Mouse (Mus musculus): ENCODE results near the gene Pou4f1.

DNA sequence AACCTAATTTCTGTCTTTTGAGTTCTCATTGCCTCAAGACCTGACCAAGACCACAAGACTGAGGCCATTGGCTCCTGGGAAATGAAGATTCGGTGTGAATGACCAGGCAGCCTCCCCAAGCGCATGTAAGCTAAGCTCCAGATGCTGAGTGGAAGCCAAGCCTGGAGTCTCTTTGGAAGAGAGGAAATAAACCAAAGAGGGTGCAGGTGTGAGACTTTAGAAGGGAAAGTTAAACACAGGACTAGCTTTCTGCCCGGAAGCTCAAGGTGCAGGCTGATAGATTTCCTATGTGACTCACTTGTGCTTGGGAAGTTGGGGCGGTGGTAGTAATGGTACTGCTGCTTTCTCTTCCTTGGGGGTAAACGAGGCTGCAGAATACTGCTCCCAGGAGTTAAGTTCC is 3.0 kb downstream of the Pou4f1 start:
- TF ChIP-seq CTCF (IDR thresholded peaks at IDR 0.05; ENCODE audit: control insufficient read depth, insufficient read depth, insufficient replicate concordance, low read depth, low read length) (no peak), POLR2A (IDR thresholded peaks at IDR 0.05; ENCODE audit: control insufficient read depth, low read depth, low read length) (no peak)
